Mouse (Mus musculus) gastrocnemius, adult 2 months (tissue): Measurements from ENCODE around the gene Ccdc62. TPM values are rescaled to one million over a fixed set of nuclear protein-coding genes. Genes with fewer than 3 reads are reported as not detected.

Experiments used
- DNase-seq: peaks from one replicate; pipeline ENCODE4 v3.0.0; 2022
- H3K27ac ChIP-seq: fragments of 200-600 bp; 2 replicates; pipeline ENCODE4 v1.8.1; 2022; ENCODE audit warnings: mild to moderate bottlenecking
- H3K4me3 ChIP-seq: fragments of 200-600 bp; 2 replicates; pipeline ENCODE4 v1.8.1; 2022; ENCODE audit warnings: mild to moderate bottlenecking, moderate library complexity
- CTCF ChIP-seq: fragments of 200-600 bp; IDR thresholded peaks from 2 replicates; pipeline ENCODE4 v1.8.1; 2022; ENCODE audit warnings: antibody characterized with exemption, mild to moderate bottlenecking, moderate library complexity
- intact Hi-C: fragments of 180-260 bp; cut with DNase I; formaldehyde crosslinking; loops from one replicate; pipeline ENCODE4 v1.15.1; 2025
- total RNA-seq, 2 experiments: library from RNA; stranded (reverse); gene quantifications; 2 replicates each; pipeline ENCODE4 v1.2.3; 2021

Ccdc62 gene
- total RNA-seq, 2 experiments from 2014 or later: 0.66 to 0.73 TPM

DNA sequence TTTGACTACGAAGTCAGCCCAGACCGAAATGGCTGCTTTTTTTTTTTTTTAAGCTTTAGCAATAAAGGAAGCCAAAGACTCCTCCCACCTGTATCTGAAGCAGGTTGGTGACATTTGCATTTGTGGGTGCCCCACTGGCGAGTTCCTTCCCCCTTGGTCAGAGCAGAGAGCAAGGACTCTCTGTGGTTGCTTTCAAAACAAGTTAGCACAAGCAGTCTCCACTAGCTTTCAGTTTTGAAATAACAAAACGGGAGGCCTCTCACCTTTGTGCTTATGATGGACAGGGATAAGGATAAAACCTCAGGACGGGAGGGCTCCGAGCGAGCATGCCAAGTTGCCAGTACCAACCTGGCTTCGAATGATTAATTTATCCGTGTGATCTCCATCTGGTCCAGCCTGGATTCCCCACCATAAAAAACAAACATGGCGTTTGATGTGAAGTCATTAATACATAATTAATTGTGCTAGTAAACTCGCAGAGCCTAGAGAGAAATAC, 44.2 kb downstream of the Ccdc62 start:
- peak overlapping the region; percentile 80 for H3K4me3 ChIP-seq
- intact Hi-C loops: no loop called here
- no peak for TF ChIP-seq CTCF
- H3K27ac ChIP-seq: peak overlapping the region; percentile 25; the same call in 1 of the 2 replicates
- DNase-seq: no peak

DNA sequence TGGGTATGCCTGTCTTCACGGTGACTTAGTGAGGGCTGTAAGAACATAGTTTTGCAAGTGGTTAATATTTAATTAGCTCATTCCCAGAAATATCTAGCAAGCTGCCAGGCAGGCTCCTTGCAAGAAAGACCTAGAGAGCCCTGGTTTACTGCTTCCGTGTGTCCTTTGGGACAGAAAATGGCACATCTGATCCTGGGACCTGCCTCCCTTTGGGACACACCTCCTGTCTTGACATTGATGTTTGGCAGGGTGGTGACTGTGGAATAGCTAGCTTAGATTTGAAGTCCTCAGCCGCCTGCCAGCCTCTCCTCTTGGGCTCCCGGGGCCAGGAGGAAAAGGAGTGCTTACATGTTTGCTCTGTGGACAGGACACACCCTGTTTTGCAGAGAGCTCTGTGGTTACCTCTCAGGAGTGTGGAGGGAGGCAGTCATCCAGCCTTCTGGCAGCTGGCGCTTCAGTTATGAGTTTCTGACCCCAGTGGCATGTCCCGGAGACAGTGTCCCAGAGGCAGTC, 45.2 kb downstream of the Ccdc62 start:
- Histone ChIP-seq H3K4me3 (peak overlapping the region; percentile 80), H3K27ac (peak overlapping the region; percentile 50)
- intact Hi-C loops: no loop called here
- DNase-seq: no peak
- TF ChIP-seq CTCF: no peak

- intact Hi-C loops: no loop called here
These were observed 46.8 kb downstream of the Ccdc62 start for GRCm38 (mm10) chr5:123977231-123977630.

GRCm38 (mm10) chr5:123978131-123978530, 47.7 kb downstream of the Ccdc62 start:
- Histone ChIP-seq H3K27ac (peak overlapping the region; percentile 24; the same call in 1 of the 2 replicates), H3K4me3 (no peak overlapping the region)
- no peak for TF ChIP-seq CTCF
- no peak for DNase-seq
- intact Hi-C loops: no loop called here

More at GRCm38 (mm10) chr5:123977231-123977630, 46.8 kb downstream of the Ccdc62 start:
- Histone ChIP-seq H3K27ac (no peak overlapping the region), H3K4me3 (no peak overlapping the region)
- TF ChIP-seq CTCF: no peak
- no peak for DNase-seq

GRCm38 (mm10) chr5:123979221-123979979, 48.9 kb downstream of the Ccdc62 start:
- Histone ChIP-seq H3K27ac (peak overlapping the region; percentile 76), H3K4me3 (peak overlapping the region; percentile 48)
- intact Hi-C loops: no loop called here
- TF ChIP-seq CTCF: no peak
- peak; percentile 87 for DNase-seq

DNA sequence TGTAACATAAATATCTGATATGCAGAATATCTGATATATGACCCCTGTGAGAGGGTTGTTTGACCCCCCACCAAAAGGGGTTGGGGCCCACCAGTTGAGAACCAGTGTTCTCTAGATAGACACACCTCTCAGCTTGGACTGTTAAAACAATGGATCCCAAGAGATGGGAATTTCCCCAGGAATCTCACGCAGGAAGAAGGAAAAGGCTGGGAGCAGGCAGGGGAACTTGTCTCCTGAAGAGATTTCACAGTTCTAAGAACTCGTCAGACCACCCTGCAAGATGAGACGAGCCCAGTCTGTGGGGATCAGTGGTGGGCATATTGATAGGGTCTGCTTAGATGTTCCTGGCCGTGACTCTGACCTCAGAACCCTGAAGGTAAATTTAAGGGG, 49.5 kb downstream of the Ccdc62 start:
- TF ChIP-seq CTCF: no peak
- peak overlapping the region; percentile 48 for H3K4me3 ChIP-seq
- peak overlapping the region; percentile 76 for H3K27ac ChIP-seq
- intact Hi-C loops: no loop called here
- DNase-seq: no peak

DNA sequence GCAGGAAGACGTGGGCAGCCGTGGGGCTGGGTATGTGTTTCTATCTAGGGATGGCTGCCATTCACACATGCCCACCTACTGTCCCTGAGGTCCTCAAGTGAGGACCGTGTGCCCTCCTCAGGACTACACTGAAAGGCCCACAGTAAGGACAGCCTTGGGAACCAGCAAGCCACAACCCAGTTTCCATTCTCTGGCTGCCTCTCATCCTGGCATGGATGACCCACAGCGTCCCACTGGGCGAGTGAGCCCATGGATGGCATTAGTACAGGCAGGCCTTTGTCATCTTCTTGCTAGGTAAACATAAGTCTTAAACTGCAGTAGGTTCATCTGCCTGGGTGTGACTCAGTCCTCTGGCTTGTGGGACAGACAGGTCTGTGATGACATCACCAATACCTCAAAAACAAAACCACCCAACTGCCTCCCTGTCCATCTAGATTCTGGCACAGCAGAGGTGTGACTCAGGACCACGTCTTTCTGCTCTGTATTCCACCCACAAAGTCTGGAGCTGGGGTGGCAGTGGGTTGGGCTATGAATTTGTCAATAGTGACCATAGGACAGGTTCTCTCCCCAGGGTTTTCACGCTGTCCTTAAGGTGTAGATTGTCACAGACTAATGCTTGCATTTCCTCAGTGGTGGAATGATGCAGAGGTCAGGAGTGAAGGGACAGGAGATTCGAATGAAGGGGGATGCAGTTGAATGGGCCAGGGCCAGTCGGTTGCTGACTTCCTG, 50.2 kb downstream of the Ccdc62 start:
- H3K4me3 ChIP-seq: peak overlapping the region; percentile 48
- TF ChIP-seq CTCF: no peak
- no peak for DNase-seq
- H3K27ac ChIP-seq: peak overlapping the region; percentile 76
- intact Hi-C loops: no loop called here

DNA sequence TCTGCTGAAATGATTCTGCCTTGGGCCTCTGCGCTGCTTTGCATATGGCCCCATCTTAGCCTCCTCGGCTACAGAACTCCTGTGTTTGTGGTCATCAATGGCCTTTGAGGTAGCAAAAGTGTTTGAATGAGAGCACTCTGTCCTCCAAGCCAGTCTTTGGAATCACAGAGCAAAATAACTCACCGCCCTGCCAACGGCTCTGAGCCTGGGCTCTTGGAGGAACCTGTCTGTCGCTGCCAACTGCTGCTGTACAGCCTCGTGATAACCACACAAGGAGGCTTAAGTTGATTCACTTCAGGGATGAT, 50.7 kb downstream of the Ccdc62 start:
- no peak overlapping the region for H3K4me3 ChIP-seq

DNA sequence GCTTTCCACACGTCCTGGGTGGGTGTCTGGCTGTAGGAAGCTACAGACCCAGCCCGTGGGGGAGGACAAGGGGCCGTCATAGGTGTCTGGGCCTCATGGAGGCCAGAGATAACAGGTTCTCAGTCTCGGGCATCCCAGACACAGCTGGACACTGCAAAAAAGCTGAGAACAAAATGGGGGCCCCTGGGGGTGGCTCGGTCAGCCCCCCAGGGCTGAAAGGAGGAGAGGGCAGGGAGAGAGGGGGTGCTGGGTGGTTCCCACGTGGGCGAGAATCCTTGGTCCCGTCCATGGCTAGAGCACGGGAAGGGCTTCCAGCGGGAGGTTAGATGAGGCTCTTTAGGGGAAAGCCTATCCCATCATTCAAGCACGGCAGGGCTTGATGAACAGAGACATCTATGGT, 52.4 kb downstream of the Ccdc62 start:
- intact Hi-C loops: no loop called here
- no peak for TF ChIP-seq CTCF
- DNase-seq: no peak
- no peak overlapping the region for H3K27ac ChIP-seq
- no peak overlapping the region for H3K4me3 ChIP-seq

More for the DNA sequence above, 50.7 kb downstream of the Ccdc62 start:
- intact Hi-C loops: no loop called here
- peak overlapping the region; percentile 76 for H3K27ac ChIP-seq
- peak; percentile 67 for DNase-seq
- no peak for TF ChIP-seq CTCF

DNA sequence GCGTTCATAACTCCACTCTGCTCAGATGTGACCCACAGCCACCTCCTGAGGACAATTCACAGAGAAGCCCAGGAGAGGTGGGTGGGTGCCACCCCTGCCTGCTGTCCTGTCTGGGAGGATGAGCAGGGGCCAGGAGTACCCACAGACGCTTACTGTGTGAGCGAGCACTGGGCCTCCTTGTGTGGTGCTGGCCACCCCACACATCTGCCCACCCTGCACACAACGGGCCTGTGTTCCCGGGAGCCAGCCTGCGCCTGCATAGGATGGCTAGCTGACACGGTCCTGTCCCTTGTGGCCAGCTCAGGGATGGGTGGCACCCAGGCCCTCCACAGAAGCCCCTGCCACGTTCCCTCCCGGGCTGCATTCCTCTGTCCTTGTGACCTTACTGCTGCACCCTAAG, 55.0 kb downstream of the Ccdc62 start:
- intact Hi-C loops: no loop called here
- peak; percentile 23 for DNase-seq
- Histone ChIP-seq H3K4me3 (no peak overlapping the region), H3K27ac (no peak overlapping the region)
- no peak for TF ChIP-seq CTCF

DNA sequence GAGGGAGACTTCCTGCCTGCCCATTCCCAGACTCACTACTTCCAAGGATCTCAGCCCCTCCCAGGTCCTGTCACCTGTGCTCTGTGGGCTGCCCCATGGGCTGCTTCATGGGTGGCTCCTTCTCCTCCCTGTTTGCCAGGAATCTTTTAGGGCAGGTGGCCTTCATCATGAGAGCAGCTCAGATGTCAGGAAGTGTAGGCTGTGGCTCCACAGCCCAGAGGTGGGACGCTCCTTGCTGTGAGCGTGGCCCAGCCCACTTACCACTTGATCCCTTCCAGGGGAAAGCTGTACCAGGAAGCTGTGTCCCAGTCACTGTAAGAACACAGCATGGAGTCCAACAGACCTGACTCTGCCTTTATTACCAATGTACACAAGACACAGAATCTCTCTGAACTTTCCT, 56.4 kb downstream of the Ccdc62 start:
- Histone ChIP-seq H3K27ac (no peak overlapping the region), H3K4me3 (no peak overlapping the region)
- intact Hi-C loops: no loop called here
- TF ChIP-seq CTCF: no peak
- DNase-seq: peak; percentile 14

DNA sequence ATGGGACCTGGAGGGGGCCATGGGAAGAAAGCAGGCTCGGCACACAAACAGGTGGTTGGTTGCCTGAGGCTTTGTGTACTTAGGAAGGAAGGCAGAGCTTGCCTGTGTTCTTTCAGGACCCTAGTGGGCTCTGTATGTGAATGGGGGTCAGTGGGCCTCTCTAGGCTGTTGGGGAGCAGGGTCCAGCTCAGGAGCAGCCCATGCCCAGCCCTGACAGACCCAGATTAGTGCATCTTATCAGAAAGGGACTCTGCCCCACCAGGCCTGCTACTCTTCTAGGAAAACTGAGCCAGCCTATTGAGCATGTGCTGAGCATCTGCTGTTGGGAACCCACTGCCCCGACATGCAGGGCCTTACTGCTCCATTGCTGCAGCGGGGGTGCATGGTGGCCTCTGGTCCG, 57.0 kb downstream of the Ccdc62 start:
- peak; percentile 10 for DNase-seq
- no peak overlapping the region for H3K4me3 ChIP-seq
- no peak overlapping the region for H3K27ac ChIP-seq
- intact Hi-C loops: no loop called here
- no peak for TF ChIP-seq CTCF
